Mouse (Mus musculus) embryo, embryonic 11.5 days (tissue): ENCODE results near the gene Rps12.
A peak's percentile ranks its signal among the peaks of the same experiment; 100 is the strongest.
"Not testable (repeated sequence)": the region's sequence is repeated elsewhere in the genome, so short reads cannot be mapped to it uniquely, and the experiment has no call there.

Experiments
- DNase-seq: peaks from one replicate; pipeline ENCODE4 v3.0.0-alpha.2; 2012; ENCODE audit warnings: low read depth, low spot score

The Rps12 gene

DNA sequence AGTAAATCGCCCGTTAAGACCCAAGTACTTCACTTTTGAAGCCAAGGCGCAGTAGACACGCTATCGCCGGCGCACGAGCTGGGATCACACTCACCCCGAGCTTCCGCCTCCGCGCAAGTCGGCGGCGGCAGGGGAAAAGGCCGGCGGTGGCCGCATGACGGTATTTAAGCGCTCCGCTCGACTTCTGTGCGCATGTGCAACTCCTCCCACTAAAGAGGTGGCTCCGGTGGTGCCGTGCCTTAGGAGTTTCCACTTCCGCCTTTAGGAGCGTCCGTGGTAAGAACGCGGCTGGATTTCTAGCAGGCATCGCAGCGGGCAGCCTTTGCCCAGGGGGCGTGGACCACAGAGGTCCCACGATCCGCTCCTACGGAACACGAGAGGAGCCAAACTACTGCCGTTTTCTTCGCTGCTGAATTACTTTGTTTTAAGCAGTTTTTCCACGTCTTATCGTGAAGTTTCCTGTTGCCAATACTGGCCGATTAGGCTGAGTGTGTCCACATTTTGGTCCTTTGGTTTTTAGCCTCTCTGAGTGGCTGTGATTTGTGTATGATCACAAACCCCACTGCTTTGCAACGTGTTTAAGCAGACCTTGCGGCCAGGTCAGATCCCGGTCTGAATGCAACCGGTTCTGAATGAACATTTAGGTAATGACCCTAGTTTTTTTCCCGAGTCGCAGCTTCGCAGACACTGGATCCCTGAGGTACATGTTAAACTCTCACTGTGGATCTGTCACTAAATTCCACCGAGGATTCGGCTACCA, at the start of gene Rps12:
Gene Rps12, minus strand, starts transcription at position 214 of the 760 bp plus-strand sequence.
- DNase-seq: peak; percentile 98

DNA sequence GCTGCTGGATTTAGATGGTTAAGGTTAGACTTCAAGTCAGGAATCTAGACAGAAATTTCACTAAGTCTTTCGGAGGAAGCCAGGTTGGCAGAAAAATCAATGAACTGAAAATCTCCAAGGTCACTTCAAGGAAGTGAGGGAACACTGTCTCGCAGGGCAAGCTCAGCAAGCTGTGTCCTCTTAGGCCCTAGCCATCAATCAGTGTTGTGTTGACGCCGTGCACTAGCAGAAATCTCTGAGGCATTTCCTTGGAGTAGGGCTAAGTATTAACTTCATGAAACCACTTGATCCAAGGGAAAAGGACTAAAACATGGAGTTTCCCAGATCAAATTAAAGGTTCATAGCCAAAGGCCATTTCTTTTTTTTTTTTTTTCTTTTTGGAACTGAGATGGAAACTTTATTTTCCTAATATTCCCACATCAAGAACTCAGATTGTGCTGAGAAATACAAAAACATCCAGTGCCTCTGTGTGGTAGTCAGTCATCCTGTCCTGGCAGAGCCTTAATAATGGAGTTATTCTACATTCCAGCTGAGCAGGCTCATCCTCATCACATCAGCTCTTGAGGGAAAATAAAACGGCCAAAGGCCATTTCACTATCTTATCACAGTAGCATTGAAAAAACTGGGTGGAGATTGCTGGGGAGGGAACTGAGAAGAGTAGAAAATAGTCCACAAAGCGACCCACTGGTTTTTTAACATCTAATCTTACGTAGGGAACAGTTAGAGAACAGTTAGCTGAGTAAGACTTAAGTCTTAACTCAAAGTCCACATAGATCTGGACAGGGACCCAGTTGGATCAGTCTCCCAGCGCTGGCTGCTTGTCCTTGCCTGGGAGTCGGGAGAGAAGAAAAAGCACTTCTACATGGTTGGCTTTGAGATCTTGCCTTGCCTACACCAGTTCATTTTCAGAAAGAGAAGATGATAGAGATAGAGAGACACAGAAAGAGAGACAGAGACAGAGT, 49.2 kb upstream of the Rps12 start:
- no peak for DNase-seq

DNA sequence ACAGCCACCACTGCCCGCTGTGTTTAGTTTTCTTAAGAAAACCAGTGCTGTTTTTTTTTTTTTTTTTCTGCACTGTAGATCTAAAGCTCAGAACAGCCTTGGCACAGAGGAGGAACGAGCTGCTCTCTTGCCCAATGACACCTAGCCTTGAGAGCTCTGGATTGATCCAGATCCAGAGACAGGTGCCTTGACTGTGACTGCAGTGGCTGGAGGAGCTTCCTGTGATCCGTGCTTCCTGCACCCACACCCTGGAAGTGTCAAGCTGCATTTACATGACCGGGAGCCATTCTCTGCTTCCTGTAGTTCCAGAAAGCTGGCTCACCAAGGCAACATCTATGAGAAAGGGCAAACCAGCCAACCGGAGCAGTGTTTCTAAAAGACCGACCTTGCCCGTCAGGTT, 39.4 kb upstream of the Rps12 start:
- no peak for DNase-seq

DNA sequence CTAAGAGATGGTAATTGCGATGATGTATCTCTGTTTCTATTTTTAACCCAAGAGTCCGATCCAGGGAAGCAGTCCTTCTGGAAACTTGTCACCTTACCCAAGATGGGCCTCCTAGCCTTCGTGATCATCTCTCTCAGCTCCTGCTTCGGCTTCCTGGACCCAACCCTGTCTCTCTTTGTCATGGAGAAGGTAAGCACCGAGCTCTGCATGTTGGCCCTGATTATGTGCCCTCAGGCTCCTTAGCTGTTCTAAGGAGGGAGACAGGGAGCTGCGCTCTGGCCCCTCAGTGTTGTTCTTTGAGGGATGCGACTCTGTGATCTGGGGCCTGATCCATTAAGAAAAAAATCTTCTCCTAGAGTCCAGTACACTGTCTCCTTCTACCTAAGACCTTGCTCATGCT, 29.2 kb upstream of the Rps12 start:
- no peak for DNase-seq

DNA sequence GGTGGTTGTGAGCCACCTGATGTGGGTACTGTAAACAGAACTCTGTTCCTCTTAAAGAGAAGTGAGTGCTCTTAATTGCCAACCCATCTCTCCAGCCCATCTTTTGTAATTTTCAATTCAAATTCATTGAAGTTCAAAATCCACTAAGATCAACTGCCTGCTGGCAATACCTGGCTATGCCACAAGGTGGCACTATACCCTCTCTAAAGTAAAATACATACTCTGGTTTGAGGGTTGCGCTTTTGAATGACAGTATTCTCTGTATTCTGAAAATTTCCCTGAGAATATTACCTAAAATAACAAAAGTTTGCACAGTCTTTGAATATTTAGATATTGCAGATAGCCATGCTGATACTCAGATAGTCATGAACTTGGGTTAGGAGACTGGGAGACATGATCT, 28.1 kb upstream of the Rps12 start:
- peak; percentile 58 for DNase-seq

DNA sequence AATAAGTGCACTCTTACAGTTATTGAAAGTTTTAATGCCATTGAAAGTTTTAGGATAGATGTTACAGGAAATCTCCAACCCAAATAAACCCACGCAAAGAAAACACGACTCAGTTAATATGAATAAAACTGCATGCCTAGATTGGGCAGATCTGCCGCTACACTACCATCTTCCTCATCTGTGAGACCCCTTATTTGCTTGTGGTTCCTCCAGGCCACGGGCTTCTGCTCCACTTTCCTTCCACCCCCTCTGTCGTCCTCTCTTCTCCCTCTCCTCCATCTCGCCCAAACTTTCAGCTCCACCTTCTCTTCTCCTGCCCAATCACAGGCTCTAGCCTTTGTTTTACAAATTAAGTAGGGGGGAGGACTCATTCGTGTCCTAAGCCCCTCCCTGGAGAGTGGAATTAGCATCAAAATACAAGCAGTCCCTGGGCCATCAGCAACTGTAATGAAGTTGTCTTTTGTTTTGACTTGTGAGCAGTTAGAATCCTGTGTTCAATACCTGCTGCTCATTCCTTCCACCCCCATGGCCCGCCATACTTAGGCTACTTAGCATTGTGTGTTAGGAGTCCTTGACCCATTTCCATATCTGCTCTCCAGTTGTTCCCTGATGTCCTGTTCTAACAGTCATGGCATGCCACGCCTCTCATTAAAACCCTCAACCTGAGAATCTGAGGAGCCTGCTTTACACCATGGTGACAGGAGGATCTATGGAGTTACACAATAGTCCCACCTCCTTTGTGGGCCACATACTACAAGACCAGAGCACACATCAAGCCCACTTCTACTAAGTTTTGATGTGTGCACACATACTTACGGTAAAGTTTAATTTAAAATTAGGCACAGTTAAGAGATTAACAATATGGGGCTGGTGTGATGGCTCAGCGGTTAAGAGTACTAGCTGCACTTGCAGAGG, 26.0 kb upstream of the Rps12 start:
- no peak for DNase-seq

DNA sequence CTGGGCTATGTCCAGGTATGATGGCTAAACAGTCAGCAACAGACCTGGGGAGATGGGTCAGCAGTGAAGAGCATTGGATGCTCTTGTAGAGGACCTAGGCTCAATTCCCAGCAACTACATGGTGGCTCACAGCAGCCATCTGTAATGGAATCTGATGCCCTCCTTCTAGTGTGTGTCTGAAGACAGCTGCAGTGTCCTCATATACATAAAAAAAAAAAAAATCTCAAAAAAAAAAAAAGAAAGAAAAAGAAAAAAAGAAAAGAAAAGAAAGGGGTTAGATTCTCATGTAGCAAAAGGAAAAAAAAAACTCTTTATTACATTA, 25.3 kb upstream of the Rps12 start:
- no peak for DNase-seq

DNA sequence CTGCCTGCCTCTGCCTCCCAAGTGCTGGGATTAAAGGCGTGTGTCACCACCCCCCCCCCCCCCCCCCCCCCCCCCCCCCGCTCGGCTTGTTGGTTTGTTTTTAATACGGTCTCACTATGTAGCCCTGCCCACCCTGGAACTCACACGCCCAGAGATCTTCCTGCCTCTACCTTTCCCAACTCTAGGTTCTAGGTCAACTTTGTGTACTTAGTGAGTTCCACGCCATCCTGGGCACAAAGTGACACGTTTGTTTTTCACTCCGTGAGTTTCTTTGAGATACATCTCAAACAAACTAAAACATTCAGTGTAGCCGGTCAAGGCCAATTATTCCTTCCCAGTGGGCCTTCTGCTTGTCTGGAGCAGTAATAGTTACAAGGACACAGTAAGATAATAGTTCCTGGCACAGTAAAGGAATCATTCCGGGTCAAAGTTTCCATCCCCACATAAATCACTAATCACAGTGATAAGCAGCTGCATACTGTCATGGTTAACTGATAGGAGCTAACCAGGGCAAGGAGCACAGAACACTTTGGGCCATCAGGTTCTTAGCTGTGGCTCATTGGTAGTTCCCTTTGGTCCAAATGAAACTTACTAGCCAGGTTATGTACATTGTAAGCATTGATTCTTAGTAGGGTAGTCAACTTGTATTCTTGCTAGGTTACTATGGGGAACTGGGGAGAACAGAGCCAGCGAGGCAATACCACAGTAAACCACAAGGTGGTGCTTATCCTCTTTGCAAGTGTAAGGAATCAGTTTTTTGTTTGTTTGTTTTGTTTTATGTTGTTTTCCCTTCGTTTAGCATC, 24.8 kb upstream of the Rps12 start:
- DNase-seq: peak; percentile 56

DNA sequence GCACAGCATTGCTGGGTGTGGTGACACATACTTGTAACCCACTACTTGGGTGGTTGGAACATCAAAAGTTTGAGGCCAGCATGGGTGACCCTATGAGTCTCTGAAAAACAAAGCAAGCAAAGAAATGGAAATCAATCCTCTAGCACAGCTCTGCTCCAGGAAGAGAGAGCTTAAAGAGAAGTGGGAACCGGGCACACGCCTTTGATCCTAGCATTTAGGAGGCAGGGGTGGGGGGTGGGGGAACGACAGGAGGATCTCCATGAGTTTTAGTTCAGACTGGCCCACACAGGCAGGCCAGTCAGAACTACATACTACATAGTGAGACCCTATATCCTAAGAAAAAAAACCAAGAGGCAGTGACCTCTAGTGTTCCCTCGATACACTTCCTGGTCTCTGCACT, 19.1 kb upstream of the Rps12 start:
- DNase-seq: no peak

DNA sequence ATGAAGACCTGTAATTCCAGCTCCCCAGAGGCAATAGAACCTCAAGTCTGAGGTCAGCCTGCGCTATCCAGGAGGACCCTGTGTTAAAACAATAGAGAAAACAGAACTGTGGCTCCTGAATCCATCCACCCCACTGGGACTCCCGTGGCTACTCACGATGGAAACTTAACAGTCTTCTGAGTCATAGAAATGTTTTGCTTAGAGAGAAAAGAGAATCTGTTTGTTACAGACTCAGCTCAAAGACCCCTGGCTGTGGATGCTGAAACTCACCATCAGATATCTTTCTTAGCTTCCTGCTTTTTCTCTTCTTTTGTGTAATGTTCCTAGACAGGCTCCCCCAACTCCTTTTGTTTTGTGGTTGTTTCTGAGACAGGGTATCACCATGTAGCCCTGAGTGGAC, 17.6 kb upstream of the Rps12 start:
- DNase-seq: no peak

DNA sequence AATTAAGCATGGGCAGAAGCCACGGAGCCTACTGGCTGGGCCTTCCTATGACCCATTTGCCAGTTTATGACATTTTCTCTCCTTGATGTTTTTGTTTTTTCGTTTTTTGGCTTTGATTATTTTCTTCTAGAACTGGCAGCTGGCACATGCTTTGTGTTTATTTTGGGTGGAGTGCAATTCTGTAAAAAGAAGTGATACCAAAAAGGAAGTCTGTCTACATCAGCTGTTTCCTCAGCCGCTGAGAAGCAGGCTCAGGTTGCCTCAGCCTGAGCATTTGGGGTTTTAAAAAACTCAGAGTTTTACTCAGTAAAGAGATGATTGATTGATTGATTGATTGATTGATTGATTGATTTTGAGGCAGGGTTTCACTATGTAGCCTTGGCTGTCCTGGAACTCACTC, 15.8 kb upstream of the Rps12 start:
- DNase-seq: no peak

DNA sequence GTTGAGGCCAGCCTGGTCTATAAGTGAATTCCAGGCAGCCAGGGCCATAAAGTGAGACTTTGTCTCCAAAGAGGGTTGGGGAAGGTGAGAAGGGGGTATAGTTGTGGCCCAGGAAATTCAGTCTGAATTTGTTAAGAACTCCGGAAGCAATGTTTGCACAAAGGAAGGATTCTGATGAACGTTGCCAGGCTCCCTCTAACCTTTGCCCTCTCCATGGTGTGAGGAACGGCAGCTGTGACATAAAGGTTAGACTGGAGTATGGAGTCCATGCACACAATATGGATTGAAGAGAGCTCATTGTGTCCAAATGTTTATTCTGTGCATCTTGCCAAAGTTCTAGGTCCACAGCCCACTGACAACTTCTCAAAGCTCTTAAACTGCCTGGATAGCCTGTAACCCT, 12.9 kb upstream of the Rps12 start:
- no peak for DNase-seq

DNA sequence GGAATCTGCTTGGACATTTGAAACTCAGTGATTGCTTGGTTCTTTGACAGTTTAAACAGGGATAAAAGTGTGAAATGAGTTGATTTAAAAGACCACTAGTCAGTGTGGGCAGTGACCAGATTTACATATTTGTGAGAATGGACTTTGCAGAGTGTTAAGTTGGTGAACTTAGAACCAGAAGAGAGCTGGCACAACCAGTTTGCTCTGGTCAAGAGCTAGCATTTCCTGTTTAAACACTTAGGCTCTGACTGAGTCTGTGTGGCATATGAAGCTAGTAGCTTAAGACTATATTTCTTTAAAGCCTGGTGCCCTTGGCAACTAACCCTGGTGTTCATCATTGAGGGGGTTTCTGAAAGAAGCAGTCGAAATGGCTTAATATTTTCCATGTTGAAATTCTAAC, 11.1 kb upstream of the Rps12 start:
- DNase-seq: no peak

DNA sequence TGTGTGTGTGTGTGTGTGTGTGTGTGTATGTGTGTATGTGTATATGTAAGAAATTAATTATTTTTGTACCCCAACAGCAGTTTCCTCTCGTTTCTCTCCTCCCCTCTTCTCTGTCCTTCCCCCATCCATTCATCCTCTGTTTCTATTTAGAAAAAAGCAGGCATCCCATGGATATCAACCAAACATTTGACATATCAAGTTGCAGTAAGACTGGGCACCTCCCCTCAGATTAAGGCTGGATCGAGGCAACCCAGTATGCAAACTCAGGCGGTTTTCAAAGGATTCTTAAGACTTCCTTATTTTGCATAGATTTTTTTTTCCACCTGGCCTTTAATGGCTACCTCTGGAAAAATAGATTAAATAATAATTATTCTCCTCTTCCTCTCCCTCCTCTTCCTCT, 10.5 kb upstream of the Rps12 start:
- no peak for DNase-seq

DNA sequence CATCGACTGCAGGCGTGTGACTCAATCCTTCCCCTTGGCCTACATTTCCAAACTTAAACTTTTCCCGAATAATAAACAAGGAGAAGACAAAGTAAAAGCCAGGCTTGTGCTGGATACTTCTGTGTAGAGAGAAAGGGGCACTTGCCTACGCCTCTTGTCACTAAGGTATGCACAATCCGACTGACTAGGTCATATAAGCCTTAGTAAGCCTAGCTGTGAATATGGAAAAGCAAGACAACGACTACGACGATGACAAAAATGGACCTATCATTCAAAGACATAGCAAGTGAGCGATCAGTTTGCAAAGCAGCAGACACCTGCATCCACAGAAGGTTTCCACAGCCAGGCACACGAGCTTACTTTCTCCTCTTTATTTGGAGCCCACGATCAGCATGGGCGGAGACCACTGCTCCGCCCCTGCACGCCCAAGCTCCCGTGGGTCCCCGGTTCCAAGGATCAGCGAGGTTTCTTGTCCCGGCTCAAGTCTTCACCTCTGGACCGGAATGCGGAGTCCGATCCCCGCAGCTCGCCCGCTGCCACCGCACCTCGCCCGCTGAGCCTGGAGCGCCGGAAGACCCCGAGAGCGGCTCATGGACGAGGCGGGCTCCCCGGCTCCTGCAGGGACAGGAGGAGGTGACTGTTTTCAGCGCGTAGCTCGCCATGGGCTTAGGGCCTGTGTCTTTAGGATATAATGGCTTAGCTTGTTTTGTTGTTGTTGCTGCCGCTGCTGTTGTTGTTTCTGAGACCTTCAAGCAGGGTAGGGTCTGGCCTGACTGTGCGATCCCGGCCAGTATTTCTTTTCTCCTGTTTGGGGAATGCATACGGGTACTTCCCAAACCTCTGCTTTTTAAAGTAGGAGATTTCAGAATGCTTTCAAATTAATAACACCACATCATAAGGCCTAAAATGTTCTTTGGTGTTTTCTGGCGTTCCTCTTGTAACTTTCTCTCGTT, 9.8 kb upstream of the Rps12 start, which contains the start of gene Slc18b1:
Gene Slc18b1, plus strand, starts transcription at position 436 of the 953 bp plus-strand sequence.
- DNase-seq: no peak

DNA sequence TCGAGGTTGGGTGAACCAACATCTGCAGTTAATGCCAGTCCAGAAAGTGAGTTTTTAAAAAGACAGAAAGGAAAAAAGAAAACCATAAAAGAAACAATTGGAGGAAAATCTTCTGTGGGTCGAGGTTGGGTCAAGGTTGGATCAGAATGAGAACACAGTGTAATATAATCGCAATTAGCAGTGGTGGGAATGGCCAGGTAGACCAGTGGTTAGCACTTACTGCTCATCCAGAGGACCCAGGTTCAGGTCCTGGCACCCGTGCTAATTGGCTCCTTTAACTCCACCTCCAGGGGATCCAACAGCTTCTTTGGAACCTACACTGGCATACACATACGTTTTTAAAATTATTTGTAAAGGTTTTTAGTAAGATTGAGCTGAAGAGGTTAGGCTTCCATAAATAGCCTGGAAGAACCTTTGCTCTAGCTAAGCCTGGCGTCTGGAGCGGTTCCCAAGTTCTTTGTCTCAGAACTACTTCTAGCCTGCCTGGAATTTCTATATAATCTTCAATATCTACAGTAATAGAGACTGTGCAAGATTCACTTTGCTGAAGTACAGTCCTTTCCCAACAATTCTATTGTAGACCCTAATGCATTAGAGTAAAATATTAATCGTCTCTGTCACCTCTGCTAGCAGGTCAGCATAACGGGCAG, 8.9 kb upstream of the Rps12 start:
- no peak for DNase-seq

DNA sequence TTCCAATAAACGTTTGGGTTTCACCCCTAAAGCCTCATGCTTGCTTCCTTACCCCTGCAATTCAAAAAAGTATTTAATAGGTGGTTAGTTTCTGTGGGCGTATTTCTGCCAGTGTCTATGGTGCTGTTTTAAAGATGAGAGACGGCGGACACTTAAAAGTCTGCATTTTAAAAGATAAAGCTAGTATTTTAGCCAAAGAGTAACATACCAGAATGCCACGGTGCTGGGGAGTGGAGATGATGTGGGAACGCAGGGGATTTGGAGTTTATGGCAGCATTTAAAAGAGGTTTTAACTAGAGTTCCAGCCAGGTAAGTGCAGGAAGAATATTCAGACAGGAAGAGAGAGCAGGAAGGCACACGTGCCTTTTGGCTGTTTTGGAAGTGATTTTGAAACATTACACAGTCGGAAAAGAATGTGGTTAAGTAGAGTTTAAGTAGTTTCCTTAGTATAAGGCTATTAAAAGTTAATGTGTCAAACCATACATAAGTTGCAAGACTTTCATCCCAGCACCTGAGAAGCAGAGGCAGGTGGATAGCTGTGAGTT, 1.1 kb upstream of the Rps12 start:
- DNase-seq: no peak

DNA sequence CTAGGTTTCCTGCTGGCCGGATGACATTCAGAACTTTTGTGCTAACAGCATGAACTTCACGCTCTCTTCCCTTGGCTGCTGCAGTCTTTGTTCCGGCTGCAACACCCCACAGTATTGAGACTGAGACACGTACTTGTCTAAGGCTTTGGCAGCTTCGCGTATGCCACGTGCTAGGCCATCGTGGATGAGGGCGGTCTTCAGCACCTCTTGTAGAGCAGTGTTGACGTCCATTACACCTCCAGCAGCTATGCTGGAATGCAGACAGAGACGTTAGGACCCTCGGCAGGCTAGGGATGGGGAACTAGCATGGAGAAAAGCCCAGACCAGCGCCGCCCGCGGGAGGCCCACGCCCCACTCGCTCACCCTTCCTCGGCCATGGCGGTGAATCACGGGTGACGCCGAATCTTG, 440 bp downstream of the Rps12 start:
- not testable (repeated sequence) for DNase-seq

DNA sequence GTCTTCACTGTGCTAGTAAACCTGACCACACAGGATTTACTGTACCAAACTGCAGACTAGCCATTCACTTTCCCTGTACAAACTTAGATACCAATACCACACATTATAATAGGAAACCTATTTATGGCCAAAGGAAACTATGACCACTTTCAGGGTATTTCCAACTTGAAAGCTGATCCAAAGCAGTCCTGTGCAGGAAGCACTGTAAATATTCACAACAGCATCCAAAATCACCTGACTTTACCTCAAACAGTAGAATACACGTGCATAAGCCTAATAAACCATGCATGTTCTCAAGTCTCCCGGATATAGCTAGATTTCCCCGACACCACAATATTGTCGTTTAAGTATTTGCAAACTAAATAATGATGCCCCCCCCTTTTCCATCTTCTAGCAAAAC, 1.0 kb downstream of the Rps12 start:
- DNase-seq: no peak
